Mouse (Mus musculus): Measurements from ENCODE around the gene Hsph1. TPM values are rescaled to one million over a fixed set of nuclear protein-coding genes. Genes with fewer than 3 reads are reported as not detected.

The Hsph1 gene
- polyA plus RNA-seq, 1 experiment from 2014 or later: 144 TPM

GRCm38 (mm10) chr5:149648196-149648595 is 12.0 kb upstream of the Hsph1 start:
- DNase-seq (ENCODE audit: low spot score) (no peak), ATAC-seq (replicated peaks; ENCODE audit: low FRiP score) (no peak)
- no peaks in the 10 kb centered on the region for H3K36me3 ChIP-seq (ENCODE audit: control insufficient read depth, insufficient read depth, low read length)
- H3K9ac ChIP-seq (ENCODE audit: low read length): no peak overlapping the region
- no peaks in the 10 kb centered on the region for H3K9me3 ChIP-seq (ENCODE audit: control insufficient read depth, low read length)
- H3K27me3 ChIP-seq (ENCODE audit: control insufficient read depth, insufficient read depth, low read length): no peaks in the 10 kb centered on the region
- no peak overlapping the region for H3K27ac ChIP-seq (ENCODE audit: low read depth, low read length)
- H3K4me1 ChIP-seq (replicated peaks; ENCODE audit: control insufficient read depth, insufficient read depth, low read length): no peaks in the 10 kb centered on the region
- WGBS: 72% methylated on average over 4 of the region's 4 CpGs
- H3K4me3 ChIP-seq (ENCODE audit: low read depth, low read length): no peak overlapping the region
- no peak overlapping the region for H3K4me2 ChIP-seq (ENCODE audit: low read depth, low read length, severe bottlenecking)

GRCm38 (mm10) chr5:149647367-149648115 is 11.4 kb upstream of the Hsph1 start:
- no peak for DNase-seq (ENCODE audit: low spot score)
- Histone ChIP-seq H3K27me3 (ENCODE audit: control insufficient read depth, insufficient read depth, low read length) (no peaks in the 10 kb centered on the region), H3K36me3 (ENCODE audit: control insufficient read depth, insufficient read depth, low read length) (no peaks in the 10 kb centered on the region), H3K4me1 (replicated peaks; ENCODE audit: control insufficient read depth, insufficient read depth, low read length) (no peaks in the 10 kb centered on the region), H3K4me3 (ENCODE audit: low read depth, low read length) (no peak overlapping the region), H3K27ac (ENCODE audit: low read depth, low read length) (no peak overlapping the region), H3K9ac (ENCODE audit: low read length) (no peak overlapping the region), H3K4me2 (ENCODE audit: low read depth, low read length, severe bottlenecking) (no peak overlapping the region), H3K9me3 (ENCODE audit: control insufficient read depth, low read length) (no peaks in the 10 kb centered on the region)
- ATAC-seq (replicated peaks; ENCODE audit: low FRiP score): no peak
- 78% methylated on average over 8 of the region's 8 CpGs for WGBS

GRCm38 (mm10) chr5:149642783-149643509 is 6.8 kb upstream of the Hsph1 start:
- no peak overlapping the region for H3K9ac ChIP-seq (ENCODE audit: low read length)
- no peak overlapping the region for H3K27ac ChIP-seq (ENCODE audit: low read depth, low read length)
- no peak for DNase-seq (ENCODE audit: low spot score)
- no peak overlapping the region for H3K4me3 ChIP-seq (ENCODE audit: low read depth, low read length)
- WGBS: 86% methylated on average over 11 of the region's 11 CpGs
- H3K4me1 ChIP-seq (replicated peaks; ENCODE audit: control insufficient read depth, insufficient read depth, low read length): no peaks in the 10 kb centered on the region
- no peak overlapping the region for H3K4me2 ChIP-seq (ENCODE audit: low read depth, low read length, severe bottlenecking)
- H3K27me3 ChIP-seq (ENCODE audit: control insufficient read depth, insufficient read depth, low read length): no peaks in the 10 kb centered on the region
- no peaks in the 10 kb centered on the region for H3K9me3 ChIP-seq (ENCODE audit: control insufficient read depth, low read length)
- H3K36me3 ChIP-seq (ENCODE audit: control insufficient read depth, insufficient read depth, low read length): no peaks in the 10 kb centered on the region
- no peak for ATAC-seq (replicated peaks; ENCODE audit: low FRiP score)

GRCm38 (mm10) chr5:149642366-149642765 is 6.2 kb upstream of the Hsph1 start:
- Histone ChIP-seq H3K27ac (ENCODE audit: low read depth, low read length) (no peak overlapping the region), H3K4me3 (ENCODE audit: low read depth, low read length) (no peak overlapping the region), H3K4me1 (replicated peaks; ENCODE audit: control insufficient read depth, insufficient read depth, low read length) (no peaks in the 10 kb centered on the region), H3K9me3 (ENCODE audit: control insufficient read depth, low read length) (no peaks in the 10 kb centered on the region), H3K36me3 (ENCODE audit: control insufficient read depth, insufficient read depth, low read length) (no peaks in the 10 kb centered on the region), H3K9ac (ENCODE audit: low read length) (no peak overlapping the region), H3K4me2 (ENCODE audit: low read depth, low read length, severe bottlenecking) (no peak overlapping the region), H3K27me3 (ENCODE audit: control insufficient read depth, insufficient read depth, low read length) (no peaks in the 10 kb centered on the region)
- ATAC-seq (replicated peaks; ENCODE audit: low FRiP score) (no peak), DNase-seq (ENCODE audit: low spot score) (peak; percentile 59)
- 60% methylated on average over 6 of the region's 6 CpGs for WGBS

GRCm38 (mm10) chr5:149641277-149641892 is 5.2 kb upstream of the Hsph1 start:
- no peaks in the 10 kb centered on the region for H3K4me1 ChIP-seq (replicated peaks; ENCODE audit: control insufficient read depth, insufficient read depth, low read length)
- no peaks in the 10 kb centered on the region for H3K27me3 ChIP-seq (ENCODE audit: control insufficient read depth, insufficient read depth, low read length)
- no peaks in the 10 kb centered on the region for H3K36me3 ChIP-seq (ENCODE audit: control insufficient read depth, insufficient read depth, low read length)
- ATAC-seq (replicated peaks; ENCODE audit: low FRiP score): no peak
- H3K27ac ChIP-seq (ENCODE audit: low read depth, low read length): no peak overlapping the region
- DNase-seq (ENCODE audit: low spot score): no peak
- H3K4me3 ChIP-seq (ENCODE audit: low read depth, low read length): no peak overlapping the region
- WGBS: 89% methylated on average over 8 of the region's 8 CpGs
- no peaks in the 10 kb centered on the region for H3K9me3 ChIP-seq (ENCODE audit: control insufficient read depth, low read length)
- H3K9ac ChIP-seq (ENCODE audit: low read length): no peak overlapping the region
- no peak overlapping the region for H3K4me2 ChIP-seq (ENCODE audit: low read depth, low read length, severe bottlenecking)

GRCm38 (mm10) chr5:149637306-149637705 is 1.1 kb upstream of the Hsph1 start:
- Histone ChIP-seq H3K4me2 (ENCODE audit: low read depth, low read length, severe bottlenecking) (peak overlapping the region; percentile 84; the same call in 1 of the 2 replicates), H3K27ac (ENCODE audit: low read depth, low read length) (no peak overlapping the region)
- DNase-seq (ENCODE audit: low spot score): no peak

GRCm38 (mm10) chr5:149635556-149635955 is 620 bp downstream of the Hsph1 start:
- Histone ChIP-seq H3K4me3 (ENCODE audit: low read depth, low read length) (peak overlapping the region; percentile 71), H3K27ac (ENCODE audit: low read depth, low read length) (peak overlapping the region; percentile 70), H3K4me1 (replicated peaks; ENCODE audit: control insufficient read depth, insufficient read depth, low read length) (peaks cover 7% of the 10 kb centered on the region; the same call in 1 of the 2 replicates), H3K27me3 (ENCODE audit: control insufficient read depth, insufficient read depth, low read length) (no peaks in the 10 kb centered on the region), H3K9me3 (ENCODE audit: control insufficient read depth, low read length) (no peaks in the 10 kb centered on the region), H3K36me3 (ENCODE audit: control insufficient read depth, insufficient read depth, low read length) (peaks cover under 1% of the 10 kb centered on the region), H3K4me2 (ENCODE audit: low read depth, low read length, severe bottlenecking) (peak overlapping the region; percentile 84), H3K9ac (ENCODE audit: low read length) (peak overlapping the region; percentile 80)
- ATAC-seq (replicated peaks; ENCODE audit: low FRiP score) (no peak), DNase-seq (ENCODE audit: low spot score) (no peak)
- WGBS: 2% methylated on average over 23 of the region's 24 CpGs

More at GRCm38 (mm10) chr5:149637306-149637705, 1.1 kb upstream of the Hsph1 start:
- no peak for ATAC-seq (replicated peaks; ENCODE audit: low FRiP score)
- peaks cover 7% of the 10 kb centered on the region; the same call in 1 of the 2 replicates for H3K4me1 ChIP-seq (replicated peaks; ENCODE audit: control insufficient read depth, insufficient read depth, low read length)
- 65% methylated on average over 8 of the region's 8 CpGs for WGBS
- H3K9ac ChIP-seq (ENCODE audit: low read length): peak overlapping the region; percentile 70; the same call in 1 of the 2 replicates
- H3K36me3 ChIP-seq (ENCODE audit: control insufficient read depth, insufficient read depth, low read length): no peaks in the 10 kb centered on the region; the same call in 1 of the 2 replicates
- peak overlapping the region; percentile 71; the same call in 1 of the 2 replicates for H3K4me3 ChIP-seq (ENCODE audit: low read depth, low read length)
- no peaks in the 10 kb centered on the region for H3K9me3 ChIP-seq (ENCODE audit: control insufficient read depth, low read length)
- H3K27me3 ChIP-seq (ENCODE audit: control insufficient read depth, insufficient read depth, low read length): no peaks in the 10 kb centered on the region

- peaks cover 7% of the 10 kb centered on the region; the same call in 1 of the 2 replicates for H3K4me1 ChIP-seq (replicated peaks; ENCODE audit: control insufficient read depth, insufficient read depth, low read length)
- H3K27me3 ChIP-seq (ENCODE audit: control insufficient read depth, insufficient read depth, low read length): no peaks in the 10 kb centered on the region
- WGBS: 76% methylated on average over 11 of the region's 11 CpGs
- peak overlapping the region; percentile 84 for H3K4me2 ChIP-seq (ENCODE audit: low read depth, low read length, severe bottlenecking)
- DNase-seq (ENCODE audit: low spot score) (no peak), ATAC-seq (replicated peaks; ENCODE audit: low FRiP score) (no peak)
- H3K27ac ChIP-seq (ENCODE audit: low read depth, low read length): no peak overlapping the region
- H3K9me3 ChIP-seq (ENCODE audit: control insufficient read depth, low read length): no peaks in the 10 kb centered on the region
- H3K36me3 ChIP-seq (ENCODE audit: control insufficient read depth, insufficient read depth, low read length): peaks cover 6% of the 10 kb centered on the region
- peak overlapping the region; percentile 80 for H3K9ac ChIP-seq (ENCODE audit: low read length)
- H3K4me3 ChIP-seq (ENCODE audit: low read depth, low read length): peak overlapping the region; percentile 71
Observed at GRCm38 (mm10) chr5:149634409-149635035, 1.7 kb downstream of the Hsph1 start.

Measured in forebrain, embryonic 11.5 days (tissue).